Mouse (Mus musculus) liver, adult 2 months (tissue): ENCODE results near the gene B3galnt1.

Experiments used
- CTCF ChIP-seq: fragments of 200-500 bp; IDR thresholded peaks from 2 replicates; pipeline ENCODE4 v1.5.1; 2011; ENCODE audit warnings: low read depth, low read length, control low read depth
- POLR2A ChIP-seq: fragments of 200-500 bp; IDR thresholded peaks from 2 replicates; pipeline ENCODE4 v1.6.1; 2011; ENCODE audit warnings: low read length, control low read depth; ENCODE audit not compliant: insufficient read depth; ENCODE audit errors: extremely low read depth

GRCm38 (mm10) chr3:69598261-69599165 lies at the start of gene B3galnt1:
- TF ChIP-seq CTCF, result peak; percentile 43
- no peak for TF ChIP-seq POLR2A
